Mouse (Mus musculus): ENCODE results near the gene Edn2.

GRCm38 (mm10) chr4:120161166-120161949, at the start of gene Edn2:
- TF ChIP-seq POLR2A (IDR thresholded peaks at IDR 0.05; ENCODE audit: insufficient read depth, low read length): no peak
- no peak for TF ChIP-seq CTCF (IDR thresholded peaks at IDR 0.05; ENCODE audit: low read depth, low read length)
